Mouse (Mus musculus): Measurements from ENCODE around the gene 2610042L04Rik.
"Not testable (repeated sequence)": the region's sequence is repeated elsewhere in the genome, so short reads cannot be mapped to it uniquely, and the experiment has no call there.

DNA sequence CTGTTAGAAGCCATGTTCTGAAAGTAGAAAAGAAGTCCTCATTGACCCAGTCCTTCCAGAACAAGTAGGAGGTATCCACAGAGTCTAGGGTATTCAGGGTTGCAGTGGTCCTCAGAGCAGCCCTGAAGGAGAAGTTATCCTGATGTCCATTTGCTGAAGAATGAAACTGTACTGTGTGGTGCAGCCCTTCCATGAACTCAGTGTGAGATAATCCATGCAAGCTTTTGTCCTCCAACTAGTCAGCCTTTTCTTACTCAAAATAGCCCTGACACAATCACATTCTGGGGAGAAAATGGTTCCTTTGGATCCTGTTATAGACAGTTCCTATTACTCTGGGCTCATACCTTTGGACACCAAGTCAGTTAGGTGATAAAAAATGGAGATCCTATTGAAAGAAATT, 69.3 kb downstream of the 2610042L04Rik start:
- not testable (repeated sequence) for TF ChIP-seq CTCF (IDR thresholded peaks at IDR 0.05; ENCODE audit: low read depth, low read length); POLR2A (IDR thresholded peaks at IDR 0.05; ENCODE audit: extremely low read depth, insufficient read depth, low read length)

Data from liver, adult 2 months (tissue).